Mouse (Mus musculus): ENCODE measurements around the gene Spaca3. TPM values are rescaled to one million over a fixed set of nuclear protein-coding genes. Genes with fewer than 3 reads are reported as not detected.

Spaca3 gene
- total RNA-seq, 2 experiments from 2014 or later = not detected

DNA sequence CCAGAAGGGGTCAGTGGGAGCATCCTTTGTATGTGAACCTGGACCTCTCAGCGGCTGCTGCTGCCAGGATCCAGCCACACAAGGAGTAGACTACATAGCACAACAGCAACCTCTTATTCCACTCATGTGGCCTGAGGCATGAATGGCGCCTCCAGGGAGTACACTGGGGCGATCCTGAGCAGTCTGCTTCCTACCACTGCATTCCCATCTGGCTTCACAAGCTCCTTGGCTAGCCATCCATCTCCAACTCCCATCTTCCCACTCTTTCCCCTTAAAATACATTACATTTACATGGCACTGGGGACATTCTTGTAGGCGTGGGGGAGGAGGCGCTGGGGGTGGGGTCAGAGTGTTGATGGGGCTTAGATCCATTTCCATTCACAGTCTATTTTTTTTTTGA is 54.6 kb downstream of the Spaca3 start:
- DNase-seq = no peak

DNA sequence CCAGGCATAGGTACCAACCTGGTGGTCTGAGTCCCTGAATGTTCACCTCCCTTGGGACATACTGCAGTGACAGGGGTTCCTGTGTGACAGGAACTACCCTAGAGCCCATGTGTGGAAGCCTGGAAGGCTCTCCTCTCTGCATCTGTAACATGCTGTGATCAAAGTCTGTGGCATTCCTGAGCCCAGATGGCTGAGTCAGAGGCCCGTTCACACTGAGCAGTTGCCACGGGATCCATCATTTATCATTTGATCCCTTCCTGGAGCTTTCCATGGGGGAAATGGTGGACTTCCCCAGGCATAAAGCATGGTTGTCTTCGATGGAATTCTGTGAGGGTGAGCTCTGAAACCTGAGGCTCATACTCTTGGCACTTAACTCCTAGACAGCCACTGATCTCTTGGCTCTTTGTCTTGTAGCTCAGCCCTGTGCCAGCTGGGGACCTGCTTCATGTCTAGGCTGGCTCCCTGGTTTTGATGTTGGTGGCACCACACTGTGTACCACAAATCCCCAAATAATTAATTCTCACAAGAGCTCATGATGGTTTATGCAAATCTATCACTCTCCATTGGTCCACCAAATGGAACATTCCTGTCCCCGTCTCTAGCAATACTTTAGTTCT is 55.4 kb downstream of the Spaca3 start:
- intact Hi-C loops (cut with DNase I; ENCODE audit: low total_unique reads) = no loop called here
- DNase-seq = no peak

More for the DNA sequence above, 54.6 kb downstream of the Spaca3 start:
- intact Hi-C loops (cut with DNase I; ENCODE audit: low total_unique reads) = no loop called here

Other genes with a start within 250 kb of the Spaca3 start
- 1 to 10 TPM; 6.4 to 7.0 TPM for gene Myo1d, start 78.3 kb upstream of the Spaca3 start, total RNA-seq (2021)
- 1 to 10 TPM; 3.3 to 4.9 TPM for gene Tmem98, start 48.2 kb upstream of the Spaca3 start, total RNA-seq (2021)

All from gastrocnemius, postnatal 14 days (tissue).